Mouse (Mus musculus): Measurements from ENCODE around the gene Nlrc5. TPM values are rescaled to one million over a fixed set of nuclear protein-coding genes. Genes with fewer than 3 reads are reported as not detected.

The Nlrc5 gene
- polyA plus RNA-seq, 1 experiment from 2014 or later = 0.18 TPM

DNA sequence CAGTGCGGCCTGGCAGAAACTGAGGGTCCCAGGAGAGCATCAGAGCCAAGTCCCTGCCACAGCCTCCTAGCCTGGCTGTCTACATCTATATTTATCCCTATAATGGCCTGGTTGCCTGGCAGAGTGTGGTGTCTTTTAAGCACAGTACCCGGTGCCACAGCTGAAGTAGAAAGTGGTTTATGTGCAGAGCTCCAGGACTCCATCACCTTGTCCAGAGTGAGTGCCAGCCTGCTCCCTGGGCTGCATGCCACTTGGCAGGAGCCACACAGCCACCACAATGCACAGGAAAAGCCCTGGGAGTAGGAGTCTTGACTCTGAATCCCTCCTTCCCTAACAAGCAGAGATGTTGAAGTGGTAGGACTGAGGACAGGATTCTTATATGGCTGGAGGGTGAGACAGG lies 103.3 kb downstream of the Nlrc5 start:
- ATAC-seq (ENCODE audit: low read depth) = no peak
- H3K4me1 ChIP-seq (replicated peaks) = peaks cover 65% of the 10 kb centered on the region

DNA sequence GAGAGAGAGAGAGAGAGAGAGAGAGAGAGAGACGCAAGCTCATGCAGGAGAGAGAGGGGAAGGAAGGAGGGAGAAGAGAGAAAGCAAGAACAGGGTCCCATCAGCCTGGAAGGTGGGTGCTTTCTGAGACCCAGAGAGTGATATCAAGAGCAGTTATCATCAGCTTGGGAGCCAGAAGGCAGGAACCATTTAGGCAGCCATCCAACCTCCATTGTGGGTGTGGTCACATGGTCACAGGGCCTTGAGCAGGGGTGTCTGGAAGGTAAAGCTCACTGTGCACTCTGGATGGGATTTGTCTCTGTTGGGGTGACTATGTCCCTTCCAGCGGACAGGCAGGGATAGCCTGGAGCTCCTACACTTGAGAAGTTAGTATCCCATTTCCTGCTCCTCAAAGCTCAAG lies 105.9 kb downstream of the Nlrc5 start:
- 94% methylated on average over 2 of the region's 2 CpGs for WGBS
- no peak for ATAC-seq (ENCODE audit: low read depth)
- H3K27me3 ChIP-seq = peaks cover 9% of the 10 kb centered on the region
- no peak overlapping the region for H3K27ac ChIP-seq (replicated peaks)
- no peak overlapping the region for H3K9ac ChIP-seq
- no peak overlapping the region for H3K4me2 ChIP-seq
- no peaks in the 10 kb centered on the region for H3K9me3 ChIP-seq
- H3K4me1 ChIP-seq (replicated peaks) = peaks cover 41% of the 10 kb centered on the region
- no peaks in the 10 kb centered on the region for H3K36me3 ChIP-seq
- H3K4me3 ChIP-seq = no peak overlapping the region

More for the DNA sequence above, 103.3 kb downstream of the Nlrc5 start:
- no peak overlapping the region for H3K4me3 ChIP-seq
- WGBS = 67% methylated on average over 2 of the region's 2 CpGs
- no peaks in the 10 kb centered on the region for H3K9me3 ChIP-seq
- H3K27me3 ChIP-seq = peaks cover 30% of the 10 kb centered on the region
- H3K9ac ChIP-seq = no peak overlapping the region
- H3K27ac ChIP-seq (replicated peaks) = peak overlapping the region; percentile 49; the same call in 1 of the 2 replicates
- H3K4me2 ChIP-seq = no peak overlapping the region
- H3K36me3 ChIP-seq = no peaks in the 10 kb centered on the region

DNA sequence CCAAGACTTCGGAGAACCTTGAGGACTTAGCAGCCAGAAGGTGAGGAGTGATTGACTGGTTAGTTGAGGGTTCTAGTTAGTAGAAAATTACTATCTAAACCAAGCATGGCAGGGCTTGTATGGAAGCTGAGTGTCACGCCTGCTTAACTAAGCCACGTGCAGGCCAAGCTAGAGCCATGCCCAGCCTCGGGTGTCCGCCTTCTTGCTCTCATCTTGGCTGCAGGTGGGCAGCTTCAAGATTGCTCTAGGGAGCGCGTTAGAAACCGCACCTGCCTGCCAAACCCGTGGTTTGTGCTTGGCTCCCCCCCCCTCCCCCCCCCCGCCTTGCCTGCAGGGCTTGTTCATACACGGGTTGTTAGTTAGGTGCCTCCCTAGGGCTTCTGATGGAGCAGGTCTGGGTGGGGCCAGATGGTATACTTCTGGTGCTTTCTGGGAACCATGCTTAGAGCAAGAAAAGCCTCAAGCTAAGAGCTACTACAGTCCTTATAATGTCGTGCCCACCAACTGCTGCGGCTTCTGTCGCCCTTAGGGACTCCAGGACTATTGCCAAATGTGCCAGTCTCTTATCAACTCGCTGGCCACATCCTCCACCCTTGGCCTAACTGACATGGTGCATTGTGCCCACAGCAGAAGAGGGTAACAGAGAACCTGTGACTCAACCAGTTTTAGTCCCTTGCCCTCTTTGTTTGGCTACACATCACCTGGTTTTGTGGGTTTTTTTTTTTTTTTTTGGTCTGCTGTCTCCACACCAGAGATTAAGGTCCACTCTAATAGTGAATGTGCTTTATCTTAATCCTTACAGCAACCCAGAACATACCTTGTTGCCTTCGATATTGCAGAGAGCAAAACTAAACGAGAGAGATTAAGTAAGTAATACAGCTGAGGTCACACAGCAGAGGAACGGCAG lies 107.0 kb downstream of the Nlrc5 start:
- no peaks in the 10 kb centered on the region for H3K9me3 ChIP-seq
- H3K4me1 ChIP-seq (replicated peaks) = peaks cover 33% of the 10 kb centered on the region; the same call in 1 of the 2 replicates
- H3K27me3 ChIP-seq = no peaks in the 10 kb centered on the region; the same call in 1 of the 2 replicates
- no peak overlapping the region for H3K9ac ChIP-seq
- no peak for ATAC-seq (ENCODE audit: low read depth)
- 73% methylated on average over 17 of the region's 18 CpGs for WGBS
- no peaks in the 10 kb centered on the region for H3K36me3 ChIP-seq
- H3K4me2 ChIP-seq = no peak overlapping the region
- no peak overlapping the region for H3K4me3 ChIP-seq
- no peak overlapping the region for H3K27ac ChIP-seq (replicated peaks)

DNA sequence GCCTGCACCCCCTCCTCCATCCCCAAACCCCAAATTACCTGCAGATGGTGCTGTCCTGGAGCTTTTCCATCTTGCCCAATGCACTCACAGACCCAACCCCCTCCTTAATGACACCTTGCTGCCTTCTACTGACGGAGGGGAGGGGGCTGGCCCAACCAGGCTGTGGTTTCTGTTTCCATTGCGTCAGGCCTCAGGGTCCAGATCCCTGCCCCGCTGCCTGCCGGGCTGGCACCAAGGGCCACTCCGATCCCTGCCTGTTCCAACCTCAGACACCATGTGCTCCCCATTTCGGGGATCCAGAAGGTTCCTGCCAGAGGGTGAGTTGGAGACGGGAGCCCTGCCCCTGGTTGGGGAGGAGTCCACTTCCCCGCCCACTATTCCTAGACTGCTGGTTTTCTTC lies 109.8 kb downstream of the Nlrc5 start:
- 62% methylated on average over 8 of the region's 8 CpGs for WGBS

DNA sequence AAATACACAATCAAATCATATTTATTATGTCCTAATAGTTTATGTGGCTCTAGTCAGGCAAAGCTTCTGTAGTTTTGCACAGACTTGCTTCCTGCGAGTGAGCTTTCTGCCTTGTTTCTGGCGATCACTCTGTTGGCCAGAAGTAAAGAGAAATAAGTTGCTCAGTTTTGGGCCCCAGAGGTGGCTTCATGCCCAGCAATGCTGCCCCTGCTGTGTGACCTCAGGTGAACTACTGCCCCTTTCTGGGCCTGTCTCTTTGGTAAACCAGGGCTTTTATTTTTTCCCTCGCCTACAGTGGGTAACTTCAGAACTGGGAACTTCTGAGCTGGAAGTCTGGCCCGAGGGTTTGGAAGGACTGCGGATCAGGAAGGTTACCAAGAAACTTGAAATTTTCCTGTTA lies 114.9 kb downstream of the Nlrc5 start:
- no peak overlapping the region for H3K4me2 ChIP-seq
- peaks cover 44% of the 10 kb centered on the region for H3K4me1 ChIP-seq (replicated peaks)
- H3K36me3 ChIP-seq = no peaks in the 10 kb centered on the region
- no peak overlapping the region for H3K9ac ChIP-seq
- peaks cover 4% of the 10 kb centered on the region; the same call in 1 of the 2 replicates for H3K27me3 ChIP-seq
- 0 out of 2 replicates have a peak overlapping the region, but pooled peaks have one; percentile 18 for H3K27ac ChIP-seq (replicated peaks)
- no peaks in the 10 kb centered on the region for H3K9me3 ChIP-seq
- WGBS = 80% methylated on average over 5 of the region's 5 CpGs
- H3K4me3 ChIP-seq = no peak overlapping the region
- no peak for ATAC-seq (ENCODE audit: low read depth)

More for the DNA sequence above, 109.8 kb downstream of the Nlrc5 start:
- Histone ChIP-seq H3K36me3 (no peaks in the 10 kb centered on the region), H3K27ac (replicated peaks) (no peak overlapping the region), H3K9me3 (no peaks in the 10 kb centered on the region), H3K9ac (no peak overlapping the region), H3K4me3 (no peak overlapping the region), H3K27me3 (no peaks in the 10 kb centered on the region), H3K4me1 (replicated peaks) (peaks cover 25% of the 10 kb centered on the region; the same call in 1 of the 2 replicates), H3K4me2 (no peak overlapping the region)
- ATAC-seq (ENCODE audit: low read depth) = no peak; the same call in 1 of the 2 replicates

DNA sequence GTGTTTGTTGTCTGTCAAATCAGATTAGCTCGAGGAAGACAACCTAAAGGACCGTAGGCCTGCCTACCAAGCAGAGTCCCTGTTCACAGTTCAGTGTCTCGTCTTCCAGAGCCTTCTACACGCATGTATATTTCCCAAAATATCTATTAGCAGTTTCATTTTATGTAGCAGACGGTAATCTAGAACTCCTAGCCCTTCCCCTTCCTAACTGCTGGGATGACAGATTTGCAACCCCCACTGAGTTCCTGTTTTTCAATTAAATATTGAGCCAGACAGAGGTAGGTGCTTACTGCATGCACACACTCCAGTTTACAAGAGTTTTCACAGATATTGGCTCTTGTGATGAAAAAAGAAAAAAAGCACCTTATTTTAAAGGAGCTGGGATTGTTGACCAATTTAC lies 115.3 kb downstream of the Nlrc5 start:
- peaks cover 44% of the 10 kb centered on the region for H3K4me1 ChIP-seq (replicated peaks)

DNA sequence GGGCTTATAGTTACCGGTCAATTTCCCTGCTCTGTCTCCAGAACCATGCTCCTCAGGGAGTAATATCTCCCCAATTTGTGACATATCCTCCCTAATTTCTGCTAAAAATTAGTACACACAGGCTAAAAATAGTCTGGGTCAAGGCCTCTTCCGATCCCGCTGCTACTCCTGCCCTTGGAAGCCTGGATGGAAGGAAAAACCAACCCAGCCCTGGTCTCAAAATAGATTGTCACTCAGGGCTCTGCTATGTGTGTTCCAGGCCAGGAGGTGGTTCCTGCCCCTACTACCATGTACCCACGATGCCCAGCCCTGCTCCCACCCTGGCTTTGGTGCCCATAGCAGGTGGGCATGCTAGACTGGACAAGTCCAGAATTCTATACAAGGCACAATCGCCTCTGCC lies 115.8 kb downstream of the Nlrc5 start:
- H3K36me3 ChIP-seq = no peaks in the 10 kb centered on the region
- 84% methylated on average over 5 of the region's 5 CpGs for WGBS
- H3K9ac ChIP-seq = no peak overlapping the region
- H3K27me3 ChIP-seq = peaks cover 4% of the 10 kb centered on the region; the same call in 1 of the 2 replicates
- H3K9me3 ChIP-seq = no peaks in the 10 kb centered on the region
- no peak overlapping the region for H3K4me3 ChIP-seq
- ATAC-seq (ENCODE audit: low read depth) = no peak
- no peak overlapping the region for H3K4me2 ChIP-seq
- H3K27ac ChIP-seq (replicated peaks) = 0 out of 2 replicates have a peak overlapping the region, but pooled peaks have one; percentile 18
- H3K4me1 ChIP-seq (replicated peaks) = peaks cover 44% of the 10 kb centered on the region

More for the DNA sequence above, 115.3 kb downstream of the Nlrc5 start:
- Histone ChIP-seq H3K36me3 (no peaks in the 10 kb centered on the region), H3K27me3 (peaks cover 4% of the 10 kb centered on the region; the same call in 1 of the 2 replicates), H3K4me3 (no peak overlapping the region), H3K4me2 (no peak overlapping the region), H3K9me3 (no peaks in the 10 kb centered on the region), H3K27ac (replicated peaks) (peak overlapping the region; percentile 18; the same call in 1 of the 2 replicates), H3K9ac (no peak overlapping the region)
- 66% methylated on average over 5 of the region's 5 CpGs for WGBS
- no peak for ATAC-seq (ENCODE audit: low read depth)

DNA sequence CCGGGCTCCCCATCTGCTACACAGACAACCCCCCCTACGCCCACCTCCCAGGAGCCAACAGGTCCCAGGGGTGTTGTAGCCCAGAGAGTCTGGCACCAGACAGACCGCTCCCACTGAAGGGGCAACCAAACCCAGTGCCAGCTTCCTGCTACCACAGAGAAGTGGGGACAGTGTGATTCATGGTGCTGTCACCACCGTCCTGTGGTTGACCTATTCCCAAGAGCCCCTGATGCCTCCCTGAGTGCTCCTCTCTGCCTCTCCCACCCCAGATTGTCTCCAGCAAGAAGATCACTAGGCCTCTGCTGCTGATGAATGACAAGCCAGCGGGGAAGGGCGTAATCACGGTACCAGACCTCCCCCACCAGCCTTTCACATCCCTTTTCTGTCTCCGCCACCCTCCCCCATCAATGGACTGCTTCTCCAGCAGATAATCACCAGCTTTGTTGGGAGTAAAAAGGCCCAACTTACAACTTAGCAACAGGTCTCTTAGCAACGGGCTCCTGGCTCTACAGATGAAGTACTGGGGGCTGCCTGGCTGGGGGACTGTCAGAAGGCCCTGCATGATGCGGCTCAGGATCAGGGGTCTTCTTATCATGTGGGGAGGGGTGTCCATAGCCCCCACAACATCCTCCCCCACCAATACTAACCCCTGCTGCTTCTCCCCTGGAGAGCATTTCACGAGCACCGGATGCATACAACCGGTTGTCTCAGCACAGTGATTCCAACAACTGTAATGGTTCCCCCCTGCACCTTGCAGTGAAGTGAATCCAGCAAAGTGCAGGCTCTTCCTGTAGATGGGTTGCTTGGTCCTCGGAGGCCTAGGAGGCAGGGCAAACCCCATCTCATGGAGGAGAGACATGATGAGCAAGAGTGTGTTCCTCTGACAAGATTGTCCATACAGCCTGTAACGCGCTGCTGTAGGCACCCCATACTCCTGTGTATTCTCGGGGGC lies 117.6 kb downstream of the Nlrc5 start:
- Histone ChIP-seq H3K4me1 (replicated peaks) (peaks cover 40% of the 10 kb centered on the region), H3K4me3 (no peak overlapping the region), H3K9me3 (no peaks in the 10 kb centered on the region), H3K27me3 (peaks cover 4% of the 10 kb centered on the region; the same call in 1 of the 2 replicates), H3K36me3 (no peaks in the 10 kb centered on the region), H3K4me2 (no peak overlapping the region), H3K27ac (replicated peaks) (peak overlapping the region; percentile 79), H3K9ac (no peak overlapping the region)
- 27% methylated on average over 17 of the region's 17 CpGs for WGBS
- ATAC-seq (ENCODE audit: low read depth) = peak; percentile 91

DNA sequence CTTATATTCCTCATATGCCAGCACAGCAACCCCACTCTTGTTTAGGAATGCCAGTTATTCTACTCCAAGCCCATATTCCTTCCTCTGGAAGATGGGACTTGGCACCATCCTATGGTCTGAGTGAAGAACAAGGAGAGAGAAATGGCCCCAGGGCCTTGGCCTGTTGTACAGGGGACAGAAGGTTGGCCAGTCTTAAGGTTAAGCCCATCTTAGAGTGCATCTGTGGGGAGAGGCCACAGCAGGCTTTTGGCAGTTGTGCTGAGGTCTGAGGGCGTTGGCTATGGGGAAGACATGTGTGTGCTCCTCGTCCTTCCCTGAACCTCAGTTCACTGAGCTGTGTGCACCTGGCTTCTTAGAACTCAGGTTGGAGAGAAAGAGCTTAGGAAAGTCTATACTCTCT lies 118.5 kb downstream of the Nlrc5 start:
- no peak overlapping the region for H3K4me2 ChIP-seq
- H3K4me3 ChIP-seq = no peak overlapping the region
- no peaks in the 10 kb centered on the region for H3K9me3 ChIP-seq
- H3K36me3 ChIP-seq = no peaks in the 10 kb centered on the region
- 80% methylated on average over 2 of the region's 2 CpGs for WGBS
- no peak for ATAC-seq (ENCODE audit: low read depth)
- peaks cover 4% of the 10 kb centered on the region; the same call in 1 of the 2 replicates for H3K27me3 ChIP-seq
- H3K27ac ChIP-seq (replicated peaks) = 0 out of 2 replicates have a peak overlapping the region, but pooled peaks have one; percentile 76
- no peak overlapping the region for H3K9ac ChIP-seq
- H3K4me1 ChIP-seq (replicated peaks) = peaks cover 40% of the 10 kb centered on the region

DNA sequence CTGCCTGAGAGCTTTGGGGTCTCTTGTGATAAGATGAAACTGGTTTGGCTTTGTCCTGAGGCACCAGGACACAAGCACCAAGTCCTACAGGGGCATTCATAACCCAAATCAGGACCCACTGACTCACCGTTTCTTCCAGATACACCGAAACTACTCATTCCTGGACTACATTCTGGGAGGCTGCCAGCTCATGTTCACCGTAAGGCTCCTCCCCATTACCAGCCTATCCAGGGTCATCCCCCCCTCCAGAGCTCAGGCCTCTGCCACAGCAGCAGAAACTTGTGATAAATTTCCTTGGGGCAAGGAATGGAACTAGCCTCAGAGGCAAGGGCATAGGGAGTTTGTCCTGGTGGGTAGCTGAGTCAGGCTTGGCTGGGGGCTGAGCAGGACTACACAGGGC lies 123.1 kb downstream of the Nlrc5 start:
- 82% methylated on average over 3 of the region's 3 CpGs for WGBS
- peaks cover 27% of the 10 kb centered on the region for H3K4me1 ChIP-seq (replicated peaks)
- no peak for ATAC-seq (ENCODE audit: low read depth)
- H3K27ac ChIP-seq (replicated peaks) = no peak overlapping the region
- H3K27me3 ChIP-seq = peaks cover 4% of the 10 kb centered on the region; the same call in 1 of the 2 replicates
- no peak overlapping the region for H3K4me3 ChIP-seq
- no peak overlapping the region for H3K4me2 ChIP-seq
- no peak overlapping the region for H3K9ac ChIP-seq
- H3K36me3 ChIP-seq = no peaks in the 10 kb centered on the region
- no peaks in the 10 kb centered on the region for H3K9me3 ChIP-seq

DNA sequence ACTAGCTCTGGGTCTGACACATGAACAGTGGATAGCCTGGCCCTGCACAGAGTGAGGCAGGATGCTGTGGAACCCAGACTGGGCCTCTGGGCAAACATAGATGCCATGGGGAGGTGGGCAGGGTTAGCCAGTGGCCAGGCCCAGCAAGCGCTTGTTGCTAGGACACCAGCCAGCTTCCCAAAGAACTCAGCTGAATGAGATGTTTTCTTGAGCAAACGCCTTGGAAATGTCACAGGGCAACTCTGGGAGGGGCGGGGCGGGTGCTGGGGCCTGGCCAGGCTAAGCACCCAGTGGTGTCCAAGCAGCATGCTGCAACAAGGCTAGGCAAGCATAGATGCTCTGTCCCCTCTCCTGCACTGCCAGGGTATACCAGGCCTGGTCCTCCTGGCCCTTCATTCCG lies 127.1 kb downstream of the Nlrc5 start:
- Histone ChIP-seq H3K4me2 (no peak overlapping the region), H3K9ac (no peak overlapping the region), H3K9me3 (no peaks in the 10 kb centered on the region), H3K27ac (replicated peaks) (peak overlapping the region; percentile 38; the same call in 1 of the 2 replicates), H3K4me3 (no peak overlapping the region), H3K4me1 (replicated peaks) (peaks cover 33% of the 10 kb centered on the region), H3K27me3 (peaks cover 3% of the 10 kb centered on the region; the same call in 1 of the 2 replicates), H3K36me3 (no peaks in the 10 kb centered on the region)
- peak; percentile 88 for ATAC-seq (ENCODE audit: low read depth)
- WGBS = 15% methylated on average over 5 of the region's 5 CpGs
